Mouse (Mus musculus) adrenal gland, postnatal 4 days (tissue): ENCODE results near the gene Rxrg. TPM values are rescaled to one million over a fixed set of nuclear protein-coding genes. Genes with fewer than 3 reads are reported as not detected.

Source experiments
- DNase-seq, 2 experiments: peaks; one replicate each; pipeline ENCODE4 v3.0.0; 2021 to 2022; ENCODE audit warnings: low spot score in 2 of 2, mixed read lengths in 2 of 2
- long read RNA-seq, 2 experiments: library from polyadenylated mRNA; stranded (forward); transcript quantifications; one replicate each; pipeline ENCODE4 v2.0.0; 2021
- total RNA-seq, 2 experiments: library from RNA; stranded (reverse); gene quantifications; 2 replicates each; pipeline ENCODE4 v1.2.3; 2021

Rxrg gene
- 1 to 10 TPM; 5.8 to 9.2 TPM for total RNA-seq
- long read RNA-seq, experiment 1, transcript Rxrg-202 (9 exons, 1,630 nt): major isoform, 5 of 11 reads
- long read RNA-seq, experiment 1, partial matches to known transcripts: 0 of 11 reads
- long read RNA-seq, experiment 1, other reads (novel, unspliced or antisense): 4 of 11 reads
- long read RNA-seq, experiment 2, partial matches to known transcripts: 0 of 6 reads
- long read RNA-seq, experiment 2, other reads (novel, unspliced or antisense): 2 of 6 reads

DNA sequence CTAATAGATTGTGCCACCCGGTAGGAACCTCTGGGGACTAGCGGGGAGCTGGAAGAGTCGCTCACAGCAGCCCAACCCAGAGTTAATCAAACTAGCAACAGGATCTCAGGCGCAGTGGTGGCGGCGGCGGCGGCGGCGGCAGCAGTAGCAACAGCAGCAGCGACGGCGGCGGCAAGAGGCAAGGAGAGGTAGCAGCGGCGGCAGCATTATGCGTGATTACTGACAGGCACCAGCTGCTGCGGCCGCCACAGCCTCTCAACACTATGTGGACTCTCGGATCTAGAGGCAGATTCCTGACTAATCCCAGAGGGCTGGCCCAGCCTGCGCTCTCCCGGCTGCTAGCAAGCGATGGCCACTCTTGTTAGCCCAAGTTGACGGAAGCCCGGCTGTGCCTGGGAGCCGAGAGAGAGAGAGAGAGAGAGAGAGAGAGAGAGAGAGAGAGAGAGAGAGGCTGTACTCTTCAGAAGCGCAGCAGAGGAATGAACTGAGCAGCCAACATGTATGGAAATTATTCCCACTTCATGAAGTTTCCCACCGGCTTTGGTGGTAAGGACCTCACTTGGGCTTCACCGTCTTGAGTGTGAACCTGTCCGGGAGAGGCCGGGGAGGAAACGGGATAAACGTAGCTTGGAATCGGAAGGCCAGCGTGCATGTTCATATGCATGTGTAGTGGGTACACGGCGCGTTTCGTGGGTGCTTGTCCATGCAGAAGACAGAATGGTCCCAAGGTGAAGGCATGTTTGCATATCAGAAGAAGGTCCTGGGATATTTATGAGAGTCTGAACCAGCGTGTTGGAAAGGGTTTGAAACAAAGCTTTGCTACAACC lies at the start of gene Rxrg:
Rxrg (plus strand) TSS at position 130 of the 827 bp plus-strand sequence.
- DNase-seq: peak in 1 of 2 experiments; percentile 11

DNA sequence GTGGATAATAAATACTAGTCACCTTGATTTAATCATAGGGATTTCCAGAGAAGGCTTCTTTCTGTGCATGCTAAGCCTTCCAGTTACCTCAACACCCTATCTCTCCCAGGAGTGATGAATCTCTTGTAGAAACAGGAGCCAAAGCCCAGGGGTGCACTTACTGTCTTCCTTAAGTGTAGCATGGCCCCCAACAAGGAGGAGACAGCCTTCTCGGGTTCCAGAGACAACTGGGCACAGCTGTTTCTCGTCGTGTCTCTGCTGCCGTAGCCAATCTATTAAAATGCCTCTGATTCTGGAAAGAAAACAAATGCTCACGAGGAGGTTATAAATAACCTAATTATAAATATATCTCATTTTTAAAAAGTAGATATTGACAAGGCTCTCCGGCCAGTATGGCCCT lies 48.9 kb upstream of the Rxrg start:
- DNase-seq: no peak

DNA sequence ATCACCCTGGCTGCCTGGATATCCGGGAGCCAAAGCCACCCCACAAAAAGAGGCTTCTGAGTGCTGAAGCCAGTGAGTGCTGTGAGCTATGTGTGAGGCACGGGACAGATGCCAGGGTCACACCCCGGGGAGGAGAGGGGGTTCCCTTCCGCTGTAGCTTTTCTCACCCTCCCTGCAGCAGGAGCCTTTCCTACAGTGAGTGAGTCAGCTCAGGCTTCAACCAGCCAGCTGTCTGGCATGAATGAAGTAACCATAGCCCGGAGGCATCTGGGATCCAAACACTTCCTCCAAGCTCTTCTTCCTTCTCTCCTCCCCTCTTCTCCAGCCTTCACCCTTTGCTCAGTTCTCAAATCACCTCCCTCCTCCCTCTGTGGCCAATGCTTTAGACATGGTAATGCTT lies 46.6 kb upstream of the Rxrg start:
- no peak for DNase-seq

DNA sequence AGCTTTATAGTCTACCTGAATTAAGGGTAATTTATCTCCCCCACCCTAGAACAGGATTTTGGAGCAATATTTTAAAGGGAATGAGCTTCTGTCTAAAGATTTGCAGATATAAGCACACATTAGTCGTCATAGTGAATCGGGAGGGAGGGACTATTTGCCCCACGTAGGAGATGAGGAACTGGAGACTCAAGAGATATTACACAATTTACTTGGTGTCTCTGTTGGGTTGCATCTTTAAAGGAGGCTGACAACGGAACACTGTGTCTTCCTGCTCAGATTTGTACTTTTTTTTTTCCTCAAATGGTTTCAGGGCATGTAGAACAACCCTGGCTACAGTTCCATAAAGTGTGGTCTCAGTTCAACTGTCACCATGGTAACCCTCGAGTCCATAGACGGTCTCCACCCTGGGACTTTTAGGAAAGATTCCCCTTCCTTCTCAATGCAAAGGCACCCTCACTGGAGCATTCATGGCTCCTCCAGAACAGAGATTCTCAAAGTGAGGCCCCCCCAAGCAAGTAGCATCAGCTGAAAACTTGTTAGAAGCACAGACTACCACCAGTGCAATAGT lies 44.1 kb upstream of the Rxrg start:
- no peak for DNase-seq

DNA sequence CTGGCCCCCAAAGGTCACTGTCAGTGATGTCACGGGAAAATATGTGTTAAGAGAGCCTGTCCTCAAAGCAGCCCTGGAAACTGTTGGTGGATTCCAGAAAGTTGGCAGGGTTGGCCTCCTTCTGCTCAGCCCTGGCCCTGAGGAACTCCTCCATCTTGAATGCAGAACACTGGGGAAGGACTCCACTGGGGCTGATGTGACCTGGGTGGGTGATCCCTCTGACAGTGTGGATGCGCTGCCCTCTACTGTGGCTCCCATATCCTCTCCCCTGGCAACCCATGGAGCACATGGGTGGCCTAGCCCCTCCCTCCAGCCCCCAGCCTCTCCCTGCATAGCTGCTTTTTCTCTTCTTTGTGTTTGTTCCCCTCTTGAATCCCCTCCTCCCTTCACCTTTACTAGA lies 31.6 kb upstream of the Rxrg start:
- no peak for DNase-seq

DNA sequence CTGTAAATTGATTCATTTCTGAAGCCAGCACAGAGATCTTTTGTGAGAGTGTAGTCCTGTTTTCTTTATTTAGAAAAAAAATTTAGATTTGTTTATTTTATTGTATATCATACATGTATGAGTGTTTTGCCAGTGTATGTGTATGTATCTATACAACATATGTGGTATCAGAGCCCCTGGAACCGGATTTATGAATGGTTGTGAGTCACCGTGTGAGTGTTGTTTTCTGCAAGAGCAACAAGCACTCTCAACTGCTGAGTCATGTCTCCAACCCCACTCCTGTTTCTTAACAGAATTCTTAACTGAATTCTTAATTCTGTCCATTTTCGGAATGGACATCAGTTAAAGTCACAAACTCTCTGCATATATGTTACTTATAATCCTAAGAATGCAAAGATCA lies 19.1 kb upstream of the Rxrg start:
- no peak for DNase-seq

DNA sequence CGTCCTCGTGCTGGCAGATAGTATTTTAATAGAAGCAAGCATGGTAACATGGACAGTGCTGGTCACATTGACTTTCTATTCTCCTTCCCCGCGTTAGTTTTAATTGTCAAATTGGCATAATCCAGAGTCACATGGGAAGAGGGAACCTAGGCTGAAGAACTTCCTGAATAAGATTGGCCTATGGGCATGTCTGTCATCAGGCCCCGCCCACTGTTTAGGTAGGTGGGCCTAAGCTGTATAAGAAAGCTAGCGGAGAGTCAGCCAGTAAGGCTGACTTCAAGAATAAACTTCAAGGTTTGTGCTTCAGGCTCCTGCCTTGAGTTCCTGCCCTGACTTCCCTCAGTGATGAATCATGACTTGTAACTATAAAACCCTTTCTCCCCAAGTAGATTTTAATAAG lies 15.0 kb upstream of the Rxrg start:
- no peak for DNase-seq

DNA sequence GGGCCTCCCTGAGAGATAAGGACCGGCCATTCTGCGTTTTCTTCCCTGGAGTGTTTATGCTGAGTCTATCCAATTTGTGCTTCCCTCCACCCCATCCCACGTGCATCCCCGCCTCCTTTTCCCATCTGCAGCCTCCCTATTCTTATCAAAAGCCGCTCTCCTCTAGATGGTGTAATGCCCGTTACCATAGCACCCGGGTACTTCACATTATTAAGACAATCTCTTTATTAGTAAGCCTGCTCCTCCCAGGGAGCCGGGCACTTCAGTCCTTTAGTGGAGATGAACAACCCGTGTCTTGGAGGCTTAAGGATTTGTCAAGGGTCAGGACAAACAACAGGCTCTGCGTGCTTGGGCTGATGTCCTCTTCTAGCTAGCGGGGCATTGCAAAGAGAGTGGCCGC lies 14.3 kb upstream of the Rxrg start:
- DNase-seq: no peak

DNA sequence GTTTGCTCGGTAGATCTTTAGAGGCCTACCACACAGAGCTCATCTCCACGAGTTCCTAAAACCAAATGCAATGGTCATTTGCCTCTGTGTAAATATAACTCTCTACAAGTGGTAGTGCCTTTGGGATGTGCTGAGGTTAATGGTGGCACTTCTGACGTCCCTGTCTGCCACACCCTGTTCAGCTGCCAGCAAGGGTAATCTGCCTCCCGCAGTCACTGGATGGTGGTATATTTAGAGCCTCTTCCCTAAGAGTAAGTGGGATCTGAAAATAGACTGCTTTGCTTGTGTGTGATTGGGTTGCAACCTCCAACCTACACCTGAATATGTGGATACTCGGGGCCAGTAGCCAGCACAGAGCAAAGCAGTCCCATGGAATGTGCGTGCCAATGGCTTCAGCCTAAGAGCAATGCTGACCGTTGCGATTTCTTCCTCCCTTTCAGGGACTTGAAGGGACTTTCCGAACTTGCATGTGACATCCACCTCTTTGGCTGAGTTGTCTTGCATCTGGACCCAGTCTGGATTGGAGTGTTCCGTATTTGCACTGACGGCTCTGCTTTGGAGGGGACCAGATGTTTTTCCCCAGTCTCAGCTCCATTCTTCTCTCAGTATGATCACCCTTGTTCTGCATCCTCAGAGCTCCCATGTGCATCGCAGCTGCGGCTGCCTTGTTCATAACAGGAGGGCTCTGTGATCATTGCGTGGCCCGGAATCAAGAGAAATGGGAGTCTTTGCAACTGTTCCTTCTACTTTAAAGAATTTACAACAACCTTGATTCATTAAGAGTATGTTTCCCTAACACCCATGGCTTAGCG lies 9.2 kb upstream of the Rxrg start:
- DNase-seq: no peak

DNA sequence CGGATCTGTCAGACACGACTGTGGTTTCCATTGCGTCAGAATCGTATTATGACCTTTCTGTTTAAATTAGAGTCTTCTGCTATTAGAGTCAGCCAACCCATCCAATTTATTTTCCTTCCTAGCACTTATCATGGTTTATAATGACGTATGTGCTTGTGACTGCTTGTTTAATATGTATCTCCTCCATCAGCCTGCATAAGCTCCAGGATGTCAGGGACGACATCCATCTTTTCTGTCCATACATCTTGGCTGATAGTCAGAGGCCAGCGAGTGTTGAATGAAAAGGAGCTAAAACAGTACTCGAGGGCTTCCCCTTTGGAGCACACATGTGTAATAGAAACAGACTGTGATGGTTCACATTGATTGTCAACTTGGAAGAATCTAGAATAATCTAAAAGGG lies 6.0 kb upstream of the Rxrg start:
- DNase-seq: no peak

DNA sequence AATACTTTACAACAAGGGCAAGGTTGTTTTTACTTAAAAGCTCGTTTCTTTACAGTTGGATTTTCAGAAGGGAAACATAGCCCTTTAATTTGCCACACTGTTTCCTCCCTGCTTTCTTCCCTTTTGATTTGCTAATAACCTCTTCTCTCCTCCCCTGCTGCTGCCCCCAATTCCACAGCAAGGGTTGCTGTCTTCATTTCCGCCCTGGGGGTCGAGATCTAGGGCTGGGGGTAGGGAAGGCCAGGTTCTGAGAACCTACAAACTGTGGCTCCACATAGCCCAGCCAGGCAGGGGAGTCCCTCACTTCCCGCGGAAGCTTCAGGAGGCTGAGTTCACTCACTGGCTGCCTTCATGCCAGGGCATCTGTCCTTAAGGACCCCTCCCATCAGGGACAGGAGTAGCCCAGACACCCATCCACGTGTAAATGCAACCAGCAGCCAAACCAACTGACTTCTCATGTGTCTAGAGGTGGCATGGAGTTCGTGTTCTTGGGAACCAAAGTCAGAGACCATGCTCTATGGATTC lies 1.1 kb downstream of the Rxrg start:
- no peak for DNase-seq

DNA sequence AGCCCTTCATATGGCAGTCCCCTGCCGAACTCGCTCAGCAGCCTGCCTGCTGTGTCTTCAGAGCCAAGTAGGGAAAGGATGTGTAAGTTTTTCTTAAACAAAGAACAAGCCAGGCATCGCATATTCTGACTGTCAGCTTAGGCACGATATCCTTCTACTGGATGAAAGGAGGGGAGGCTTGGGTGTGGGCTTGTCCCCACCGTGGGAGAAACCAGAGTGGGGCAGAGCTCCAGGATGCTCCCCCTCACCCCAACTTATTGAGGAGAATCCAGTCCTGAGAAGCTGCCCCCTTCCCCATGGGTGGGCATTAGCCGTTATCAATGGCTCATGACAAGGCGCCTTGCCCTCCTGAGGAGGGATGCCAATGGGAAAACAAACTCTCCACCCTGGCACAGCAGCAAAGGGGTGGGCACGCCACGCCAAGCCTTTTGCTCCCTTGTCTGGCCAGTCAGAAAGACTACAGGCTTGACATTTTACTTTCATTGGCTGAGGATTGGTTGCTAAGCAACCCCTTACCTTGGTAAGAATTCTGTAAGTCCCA lies 10.1 kb downstream of the Rxrg start:
- DNase-seq: no peak

DNA sequence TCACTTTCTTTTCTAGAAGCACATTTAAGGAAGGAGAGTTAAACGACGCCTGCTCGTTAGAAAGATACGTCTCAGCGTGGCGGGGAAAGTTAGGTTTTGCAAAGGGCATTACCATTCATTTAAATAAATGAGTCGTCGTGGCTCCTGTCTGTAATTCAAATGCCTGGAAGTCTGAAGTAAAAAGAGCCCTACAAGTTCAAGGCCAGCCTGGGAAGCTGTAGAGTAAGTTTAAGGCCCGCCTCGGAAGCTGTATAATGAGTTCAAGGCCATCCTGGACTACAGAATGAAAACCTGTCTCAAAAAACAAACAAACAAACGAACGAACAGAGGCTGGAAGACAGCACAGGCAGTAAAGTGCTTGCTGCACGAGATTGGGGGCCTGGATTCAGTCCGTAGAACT lies 18.9 kb downstream of the Rxrg start:
- DNase-seq: no peak

DNA sequence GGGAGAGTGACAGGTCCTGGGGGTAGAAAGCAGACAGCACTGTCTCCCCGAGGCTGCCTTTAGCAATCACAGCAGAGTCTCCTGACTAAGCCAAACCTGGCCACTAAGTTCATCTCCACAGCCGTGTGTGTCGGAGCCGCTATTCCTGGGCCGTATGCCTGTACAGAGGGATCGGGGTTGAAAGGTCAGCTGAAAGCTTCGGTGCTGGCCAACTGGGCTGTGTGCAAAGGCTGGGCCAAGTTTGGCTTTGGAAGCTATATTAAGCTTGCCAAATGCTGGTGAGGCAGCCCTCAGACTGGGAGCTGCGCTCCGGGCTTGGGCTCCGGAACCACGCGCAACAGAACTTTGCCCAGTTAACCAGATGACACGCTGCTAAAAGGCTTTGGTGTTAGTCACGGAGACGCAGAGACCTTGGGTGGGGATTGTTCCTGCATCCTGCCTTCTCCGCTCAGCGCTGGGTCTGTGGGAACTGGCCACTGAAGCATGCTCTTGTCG lies 19.9 kb downstream of the Rxrg start:
- DNase-seq: no peak

DNA sequence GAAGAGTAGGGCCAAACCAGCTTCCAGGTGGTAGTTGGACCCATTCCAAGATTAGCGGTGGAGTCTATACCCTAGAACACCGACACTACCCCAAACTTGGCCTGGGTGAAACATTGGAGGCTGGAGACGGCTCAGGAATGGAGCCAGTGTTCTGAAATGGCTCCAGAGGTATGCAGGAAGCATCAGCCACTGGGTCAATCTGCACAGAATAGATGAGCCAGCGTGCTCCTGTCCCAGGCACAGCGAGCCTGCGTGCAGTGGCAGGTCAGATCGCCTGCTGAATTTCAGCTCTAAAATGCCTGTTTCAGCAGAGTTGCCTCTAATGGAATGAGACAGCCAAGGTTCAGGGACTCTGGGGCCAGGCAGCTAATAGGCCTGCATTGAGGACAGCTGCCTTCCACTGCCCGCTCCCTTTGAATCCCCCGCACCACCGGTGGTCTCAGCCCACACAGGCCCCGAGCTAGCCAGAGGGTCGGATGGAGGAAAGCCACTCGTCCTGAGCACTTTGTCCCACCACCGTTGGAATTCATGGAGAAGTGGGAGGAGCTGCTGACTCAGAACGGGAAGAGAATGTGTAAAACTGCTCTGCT lies 22.1 kb downstream of the Rxrg start:
- DNase-seq: no peak

DNA sequence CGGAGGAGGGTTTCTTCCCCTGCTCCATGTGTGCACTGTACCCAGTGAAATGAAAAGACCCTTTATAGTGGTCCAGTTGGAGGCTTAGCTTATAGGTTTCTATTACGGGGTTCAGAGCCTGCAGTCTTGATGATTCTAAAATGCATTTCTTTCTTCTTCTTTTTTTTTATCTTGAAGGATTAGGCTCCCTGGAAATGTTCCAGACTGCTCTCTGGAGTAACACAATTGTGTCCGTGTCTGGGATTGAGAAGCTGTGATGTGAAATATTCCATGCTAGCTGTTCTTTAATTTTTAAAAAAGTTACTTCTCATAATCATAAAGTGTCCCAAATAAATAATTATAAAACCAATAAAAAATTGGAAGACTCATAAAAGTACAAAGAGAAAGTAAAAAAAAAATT lies 26.9 kb downstream of the Rxrg start:
- DNase-seq: no peak

DNA sequence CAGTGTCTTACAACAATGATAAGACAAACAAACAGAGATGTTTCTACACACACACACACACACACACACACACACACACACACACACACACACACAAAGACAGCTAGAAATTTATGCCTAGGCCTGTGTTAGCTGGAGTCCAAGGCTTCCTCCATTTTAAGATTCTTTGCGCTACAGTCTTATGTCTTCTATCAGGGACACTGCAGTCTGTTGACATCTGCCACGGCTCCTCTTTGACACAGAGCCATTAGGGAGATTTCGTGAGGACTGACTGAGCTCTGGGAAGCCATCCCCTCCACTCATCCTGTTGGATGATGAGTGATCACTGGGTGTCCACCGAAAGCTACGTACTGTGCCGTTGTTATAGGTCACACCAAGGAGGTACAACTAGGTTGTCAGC lies 33.6 kb downstream of the Rxrg start:
- no peak for DNase-seq

DNA sequence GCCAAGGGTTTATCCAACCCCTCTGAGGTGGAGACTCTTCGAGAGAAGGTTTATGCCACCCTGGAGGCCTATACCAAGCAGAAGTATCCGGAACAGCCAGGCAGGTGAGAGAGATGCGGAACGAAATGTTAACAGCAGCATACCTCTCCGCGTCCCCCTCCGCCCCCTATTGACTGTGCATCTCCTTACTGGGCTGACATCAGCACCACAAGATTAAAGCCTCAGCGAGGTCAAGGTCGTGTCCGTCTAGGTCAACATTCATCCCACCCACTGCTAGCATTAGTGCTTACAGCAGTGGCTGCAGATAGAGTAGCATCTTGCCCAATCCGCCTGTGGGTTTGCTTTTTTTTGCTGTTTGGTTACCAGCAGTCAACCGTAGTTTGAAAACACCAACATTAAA lies 37.5 kb downstream of the Rxrg start:
- no peak for DNase-seq

DNA sequence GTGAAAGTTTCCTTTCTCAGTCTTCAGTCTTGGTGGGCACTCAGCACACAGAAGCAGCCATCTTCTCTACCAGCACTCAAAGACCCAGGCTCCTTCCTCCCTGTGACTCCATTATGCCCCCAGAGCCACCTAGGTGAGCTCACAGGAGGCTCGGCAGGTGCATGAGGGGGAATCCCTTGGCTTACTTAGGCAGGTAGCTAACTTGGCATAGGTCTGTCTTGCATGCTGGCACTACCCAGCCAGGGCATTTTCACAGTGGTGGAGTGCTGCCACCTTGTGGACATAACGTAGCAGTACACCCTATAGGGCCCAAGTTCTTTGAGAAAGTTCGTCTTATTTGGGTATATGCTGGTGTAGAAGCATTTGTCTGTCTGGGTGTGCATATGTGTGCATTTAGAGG lies 38.8 kb downstream of the Rxrg start:
- peak; percentile 26 to 46 for DNase-seq

DNA sequence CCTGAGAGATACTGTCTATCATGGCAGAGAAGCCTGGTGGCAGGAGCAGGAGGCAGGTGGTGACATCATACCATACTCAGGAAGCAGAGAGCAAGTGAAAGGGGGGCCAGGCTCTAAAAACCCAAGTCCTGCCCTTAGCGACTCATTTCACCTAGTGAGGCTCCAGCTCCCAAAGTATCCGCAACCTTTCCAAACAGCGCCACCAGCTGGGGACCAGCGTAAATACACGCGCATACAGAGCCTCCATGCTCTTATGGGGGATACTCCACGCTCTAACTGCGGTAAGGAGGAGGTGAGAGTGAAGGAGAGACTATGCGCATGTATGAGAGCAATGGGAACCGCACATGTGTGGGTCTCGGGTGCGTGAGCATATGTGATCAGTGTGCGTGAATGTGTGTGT lies 39.9 kb downstream of the Rxrg start:
- DNase-seq: peak in 1 of 2 experiments; percentile 14

DNA sequence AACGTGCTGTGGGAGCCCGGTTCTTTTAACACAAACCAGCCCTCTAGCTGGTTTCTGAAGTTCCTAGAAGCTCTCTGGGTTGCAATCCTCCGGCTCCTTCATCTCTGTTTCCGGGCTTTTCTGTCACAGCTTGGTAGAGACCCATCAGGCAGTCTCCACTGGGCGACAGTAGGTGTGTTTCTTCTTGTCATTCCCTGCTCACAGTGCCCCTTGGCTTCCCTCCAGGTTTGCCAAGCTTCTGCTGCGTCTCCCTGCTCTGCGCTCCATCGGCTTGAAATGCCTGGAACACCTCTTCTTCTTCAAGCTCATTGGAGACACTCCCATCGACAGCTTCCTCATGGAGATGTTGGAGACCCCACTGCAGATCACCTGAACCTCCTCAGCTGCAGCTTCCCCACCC lies 40.7 kb downstream of the Rxrg start:
- DNase-seq: no peak
